Mouse (Mus musculus) induced T-regulatory cell, adult 2 months (primary cell): ENCODE data around the gene Adprm.

Source experiments
- DNase-seq: peaks from one replicate; pipeline ENCODE4 v3.0.0-alpha.2; 2012; ENCODE audit warnings: low read depth

The Adprm gene

GRCm38 (mm10) chr11:67076781-67077180 lies 24.4 kb upstream of the Adprm start:
- no peak for DNase-seq

GRCm38 (mm10) chr11:67075036-67075435 lies 22.6 kb upstream of the Adprm start:
- no peak for DNase-seq

GRCm38 (mm10) chr11:67072615-67073130 lies 20.3 kb upstream of the Adprm start:
- DNase-seq: no peak

- DNase-seq: no peak
Observed at GRCm38 (mm10) chr11:67067741-67068140, 15.3 kb upstream of the Adprm start.

- no peak for DNase-seq
Observed at GRCm38 (mm10) chr11:67062726-67063125, 10.3 kb upstream of the Adprm start.

- no peak for DNase-seq
Observed at GRCm38 (mm10) chr11:67061311-67061710, 8.9 kb upstream of the Adprm start.

GRCm38 (mm10) chr11:67054754-67055365 lies 2.5 kb upstream of the Adprm start:
- DNase-seq: peak; percentile 59

- DNase-seq: peak; percentile 44
Observed at GRCm38 (mm10) chr11:67051676-67052320, 596 bp downstream of the Adprm start.

GRCm38 (mm10) chr11:67049256-67049655 lies 3.1 kb downstream of the Adprm start:
- peak; percentile 32 for DNase-seq

GRCm38 (mm10) chr11:67048496-67048895 lies 3.9 kb downstream of the Adprm start:
- peak; percentile 66 for DNase-seq

- DNase-seq: no peak
Observed at GRCm38 (mm10) chr11:67047199-67047598, 5.2 kb downstream of the Adprm start.

- DNase-seq: no peak
Observed at GRCm38 (mm10) chr11:67044959-67045358, 7.4 kb downstream of the Adprm start.

- DNase-seq: no peak
Observed at GRCm38 (mm10) chr11:67043007-67043406, 9.4 kb downstream of the Adprm start.

- no peak for DNase-seq
Observed at GRCm38 (mm10) chr11:67040483-67040882, 11.9 kb downstream of the Adprm start.

GRCm38 (mm10) chr11:67039799-67040198 lies 12.6 kb downstream of the Adprm start:
- DNase-seq: peak; percentile 29

- DNase-seq: no peak
Observed at GRCm38 (mm10) chr11:67036892-67037291, 15.5 kb downstream of the Adprm start.

GRCm38 (mm10) chr11:67036229-67036628 lies 16.2 kb downstream of the Adprm start:
- no peak for DNase-seq

- DNase-seq: no peak
Observed at GRCm38 (mm10) chr11:67034775-67035485, 17.5 kb downstream of the Adprm start.

GRCm38 (mm10) chr11:67031603-67031915 lies 20.8 kb downstream of the Adprm start:
- DNase-seq: no peak

- DNase-seq: peak; percentile 18
Observed at GRCm38 (mm10) chr11:67030904-67031602, 21.3 kb downstream of the Adprm start.

GRCm38 (mm10) chr11:67024867-67025477 lies 27.4 kb downstream of the Adprm start, which contains the start of gene Tmem220:
Gene Tmem220 (plus strand): TSS chr11:67025154.
- DNase-seq: peak; percentile 97

GRCm38 (mm10) chr11:67023802-67024340 lies 28.5 kb downstream of the Adprm start:
- DNase-seq: peak; percentile 25
